Mouse (Mus musculus): Measurements from ENCODE around the gene Tmem200b. TPM values are rescaled to one million over a fixed set of nuclear protein-coding genes. Genes with fewer than 3 reads are reported as not detected.

The Tmem200b gene
- polyA plus RNA-seq, 1 experiment from 2014 or later = 3.0 TPM

- H3K4me2 ChIP-seq = no peak overlapping the region
- WGBS = 76% methylated on average over 1 of the region's 1 CpGs
- H3K4me1 ChIP-seq = peaks cover 9% of the 10 kb centered on the region
- H3K9ac ChIP-seq = no peak overlapping the region
- no peak for ATAC-seq (ENCODE audit: insufficient number of reproducible peaks, insufficient read depth, low FRiP score, low TSS enrichment, low read depth)
- peaks cover 55% of the 10 kb centered on the region for H3K36me3 ChIP-seq
- H3K27me3 ChIP-seq = no peaks in the 10 kb centered on the region
- no peak overlapping the region for H3K4me3 ChIP-seq
- no peak overlapping the region for H3K27ac ChIP-seq
- no peaks in the 10 kb centered on the region for H3K9me3 ChIP-seq
These were observed 33.0 kb upstream of the Tmem200b start for GRCm38 (mm10) chr4:131888564-131888963.

GRCm38 (mm10) chr4:131890692-131891091 is 30.9 kb upstream of the Tmem200b start:
- H3K4me2 ChIP-seq = no peak overlapping the region
- no peak overlapping the region for H3K4me3 ChIP-seq
- WGBS = 82% methylated on average over 3 of the region's 3 CpGs
- no peak overlapping the region for H3K9ac ChIP-seq
- ATAC-seq (ENCODE audit: insufficient number of reproducible peaks, insufficient read depth, low FRiP score, low TSS enrichment, low read depth) = no peak
- H3K27me3 ChIP-seq = no peaks in the 10 kb centered on the region
- H3K9me3 ChIP-seq = no peaks in the 10 kb centered on the region
- H3K36me3 ChIP-seq = peaks cover 60% of the 10 kb centered on the region
- H3K27ac ChIP-seq = no peak overlapping the region
- H3K4me1 ChIP-seq = peaks cover 8% of the 10 kb centered on the region

GRCm38 (mm10) chr4:131897109-131897508 is 24.5 kb upstream of the Tmem200b start:
- peaks cover 83% of the 10 kb centered on the region for H3K36me3 ChIP-seq
- H3K4me3 ChIP-seq = no peak overlapping the region
- no peaks in the 10 kb centered on the region for H3K27me3 ChIP-seq
- 72% methylated on average over 5 of the region's 5 CpGs for WGBS
- H3K27ac ChIP-seq = no peak overlapping the region
- no peak for ATAC-seq (ENCODE audit: insufficient number of reproducible peaks, insufficient read depth, low FRiP score, low TSS enrichment, low read depth)
- no peaks in the 10 kb centered on the region for H3K4me1 ChIP-seq
- H3K9ac ChIP-seq = no peak overlapping the region
- no peaks in the 10 kb centered on the region for H3K9me3 ChIP-seq
- no peak overlapping the region for H3K4me2 ChIP-seq

GRCm38 (mm10) chr4:131897787-131898186 is 23.8 kb upstream of the Tmem200b start:
- no peak for ATAC-seq (ENCODE audit: insufficient number of reproducible peaks, insufficient read depth, low FRiP score, low TSS enrichment, low read depth)
- Histone ChIP-seq H3K9me3 (no peaks in the 10 kb centered on the region), H3K36me3 (peaks cover 83% of the 10 kb centered on the region), H3K4me2 (no peak overlapping the region), H3K27ac (no peak overlapping the region), H3K4me3 (no peak overlapping the region), H3K27me3 (no peaks in the 10 kb centered on the region), H3K4me1 (no peaks in the 10 kb centered on the region), H3K9ac (no peak overlapping the region)
- WGBS = 93% methylated on average over 8 of the region's 8 CpGs

- 84% methylated on average over 12 of the region's 12 CpGs for WGBS
- no peak for ATAC-seq (ENCODE audit: insufficient number of reproducible peaks, insufficient read depth, low FRiP score, low TSS enrichment, low read depth)
- Histone ChIP-seq H3K27me3 (no peaks in the 10 kb centered on the region), H3K27ac (no peak overlapping the region), H3K9ac (no peak overlapping the region), H3K9me3 (no peaks in the 10 kb centered on the region), H3K4me3 (no peak overlapping the region), H3K4me1 (no peaks in the 10 kb centered on the region), H3K4me2 (no peak overlapping the region), H3K36me3 (peaks cover 76% of the 10 kb centered on the region)
These were observed 22.9 kb upstream of the Tmem200b start for GRCm38 (mm10) chr4:131898503-131899179.

GRCm38 (mm10) chr4:131899180-131899554 is 22.4 kb upstream of the Tmem200b start:
- no peak overlapping the region for H3K9ac ChIP-seq
- H3K27me3 ChIP-seq = no peaks in the 10 kb centered on the region
- 72% methylated on average over 6 of the region's 6 CpGs for WGBS
- no peak overlapping the region for H3K4me2 ChIP-seq
- peaks cover 76% of the 10 kb centered on the region for H3K36me3 ChIP-seq
- H3K27ac ChIP-seq = no peak overlapping the region
- no peaks in the 10 kb centered on the region for H3K9me3 ChIP-seq
- H3K4me3 ChIP-seq = no peak overlapping the region
- ATAC-seq (ENCODE audit: insufficient number of reproducible peaks, insufficient read depth, low FRiP score, low TSS enrichment, low read depth) = no peak
- no peaks in the 10 kb centered on the region for H3K4me1 ChIP-seq

GRCm38 (mm10) chr4:131901090-131901489 is 20.5 kb upstream of the Tmem200b start:
- H3K36me3 ChIP-seq = peaks cover 78% of the 10 kb centered on the region
- ATAC-seq (ENCODE audit: insufficient number of reproducible peaks, insufficient read depth, low FRiP score, low TSS enrichment, low read depth) = no peak

GRCm38 (mm10) chr4:131904478-131904877 is 17.1 kb upstream of the Tmem200b start:
- Histone ChIP-seq H3K9ac (no peak overlapping the region), H3K4me2 (no peak overlapping the region), H3K27me3 (no peaks in the 10 kb centered on the region), H3K4me3 (no peak overlapping the region), H3K36me3 (peaks cover 58% of the 10 kb centered on the region), H3K4me1 (no peaks in the 10 kb centered on the region), H3K27ac (no peak overlapping the region; the same call in 1 of the 2 replicates), H3K9me3 (peaks cover 5% of the 10 kb centered on the region; the same call in 1 of the 2 replicates)
- no peak for ATAC-seq (ENCODE audit: insufficient number of reproducible peaks, insufficient read depth, low FRiP score, low TSS enrichment, low read depth)
- 52% methylated on average over 8 of the region's 8 CpGs for WGBS

More at GRCm38 (mm10) chr4:131901090-131901489, 20.5 kb upstream of the Tmem200b start:
- Histone ChIP-seq H3K27ac (no peak overlapping the region), H3K9me3 (no peaks in the 10 kb centered on the region), H3K4me2 (no peak overlapping the region), H3K4me1 (no peaks in the 10 kb centered on the region), H3K4me3 (no peak overlapping the region), H3K27me3 (no peaks in the 10 kb centered on the region), H3K9ac (no peak overlapping the region)
- WGBS = 92% methylated on average over 15 of the region's 15 CpGs

- Histone ChIP-seq H3K36me3 (peaks cover 38% of the 10 kb centered on the region), H3K27me3 (0 out of 2 replicates have a peak, but pooled peaks cover 4% of the 10 kb centered on the region), H3K4me2 (no peak overlapping the region), H3K27ac (no peak overlapping the region), H3K9ac (no peak overlapping the region), H3K4me1 (peaks cover 17% of the 10 kb centered on the region), H3K4me3 (no peak overlapping the region), H3K9me3 (peaks cover 5% of the 10 kb centered on the region; the same call in 1 of the 2 replicates)
- no peak for ATAC-seq (ENCODE audit: insufficient number of reproducible peaks, insufficient read depth, low FRiP score, low TSS enrichment, low read depth)
- 68% methylated on average over 6 of the region's 6 CpGs for WGBS
These were observed 15.1 kb upstream of the Tmem200b start for GRCm38 (mm10) chr4:131906423-131906822.

GRCm38 (mm10) chr4:131907912-131908311 is 13.7 kb upstream of the Tmem200b start:
- Histone ChIP-seq H3K4me2 (no peak overlapping the region), H3K4me1 (peaks cover 17% of the 10 kb centered on the region), H3K9me3 (peaks cover 5% of the 10 kb centered on the region; the same call in 1 of the 2 replicates), H3K27me3 (peaks cover 16% of the 10 kb centered on the region), H3K9ac (no peak overlapping the region), H3K4me3 (no peak overlapping the region), H3K36me3 (peaks cover 25% of the 10 kb centered on the region), H3K27ac (no peak overlapping the region)
- no peak for ATAC-seq (ENCODE audit: insufficient number of reproducible peaks, insufficient read depth, low FRiP score, low TSS enrichment, low read depth)
- 92% methylated on average over 3 of the region's 3 CpGs for WGBS

- 10% methylated on average over 18 of the region's 21 CpGs for WGBS
- H3K27ac ChIP-seq = peak overlapping the region; percentile 48; the same call in 1 of the 2 replicates
- peak; percentile 48; the same call in 1 of the 2 replicates for ATAC-seq (ENCODE audit: insufficient number of reproducible peaks, insufficient read depth, low FRiP score, low TSS enrichment, low read depth)
- 0 out of 2 replicates have a peak overlapping the region, but pooled peaks have one; percentile 6 for H3K4me3 ChIP-seq
- peaks cover 40% of the 10 kb centered on the region for H3K4me1 ChIP-seq
- peaks cover 8% of the 10 kb centered on the region; the same call in 1 of the 2 replicates for H3K36me3 ChIP-seq
- peaks cover 5% of the 10 kb centered on the region; the same call in 1 of the 2 replicates for H3K9me3 ChIP-seq
- peaks cover 36% of the 10 kb centered on the region for H3K27me3 ChIP-seq
- H3K4me2 ChIP-seq = peak overlapping the region; percentile 46
- 0 out of 2 replicates have a peak overlapping the region, but pooled peaks have one; percentile 40 for H3K9ac ChIP-seq
These were observed 11.2 kb upstream of the Tmem200b start for GRCm38 (mm10) chr4:131910237-131910994.
